Mouse (Mus musculus) CH12F3 (cell line): ENCODE results near the gene Epb41.

Experiments
- in situ Hi-C: fragments of 300-500 bp; cut with MboI; formaldehyde crosslinking; loops from 2 replicates; pipeline ENCODE4 v1.14.3; 2020; ENCODE audit warnings: low sequenced_read_pairs

Gene Epb41

DNA sequence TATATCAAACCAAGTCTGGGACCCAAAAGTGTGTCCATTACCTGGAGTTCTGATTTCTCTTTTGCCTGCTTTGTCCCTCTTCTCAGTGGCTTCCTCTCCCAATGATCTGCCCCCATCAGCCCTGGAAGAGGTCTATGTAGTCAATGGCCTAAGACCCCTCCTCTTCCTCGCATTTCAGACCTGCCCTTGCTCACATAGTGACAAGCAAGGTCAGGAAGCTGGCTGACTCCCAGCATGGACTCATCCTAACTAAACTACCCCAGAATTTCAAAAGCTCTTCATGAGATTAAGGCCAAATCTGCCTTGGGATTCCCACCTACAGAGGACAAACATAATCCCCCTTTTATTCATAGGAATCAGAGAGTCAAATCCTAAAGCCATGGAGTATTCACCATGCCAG is 675 bp upstream of the Epb41 start:
- in situ Hi-C loops, result loop anchor here (10.0 kb wide), 1 partner anchor 91 kb away; no protein-coding TSS in a partner anchor

DNA sequence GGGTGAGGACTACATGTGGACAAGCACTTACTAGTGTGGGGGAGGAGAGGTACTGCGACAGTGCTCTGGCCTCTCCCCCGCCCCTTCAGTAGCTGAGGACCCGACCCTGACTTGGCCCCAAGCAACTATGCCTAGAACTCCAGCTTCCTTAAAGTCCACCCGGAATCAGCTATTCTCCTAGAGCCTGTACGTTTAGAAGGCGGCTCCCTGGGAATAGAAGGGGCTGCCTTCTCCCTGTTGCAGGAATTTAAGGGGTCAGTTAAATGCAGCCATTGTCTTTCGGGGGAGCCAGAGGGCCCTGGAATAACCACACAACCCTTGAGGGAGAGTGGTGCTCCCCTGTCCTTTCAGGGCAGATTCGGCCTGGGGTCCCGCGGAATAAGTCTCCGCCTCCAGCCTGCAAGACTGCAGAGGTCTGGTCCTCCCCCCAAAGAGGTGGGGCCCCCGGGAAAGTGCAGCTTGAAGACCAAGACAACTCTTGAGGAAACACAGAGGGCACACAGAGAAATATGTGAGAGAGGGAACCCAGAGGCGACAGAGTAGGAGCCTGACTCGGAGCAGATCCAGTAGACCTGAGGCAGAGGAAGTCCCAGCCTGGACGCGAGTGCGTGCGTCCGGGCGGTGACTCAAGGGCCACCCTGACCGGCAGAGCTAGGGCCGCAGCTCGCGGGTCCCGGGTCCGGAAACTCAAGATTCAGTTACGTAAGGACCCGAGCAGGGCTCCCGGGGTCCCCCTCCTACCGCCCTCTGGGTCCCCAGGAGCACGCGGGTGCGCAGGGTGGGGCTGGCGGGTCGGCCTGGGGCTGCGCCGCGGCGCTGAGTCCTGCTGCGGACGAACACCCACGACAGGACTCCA is 816 bp downstream of the Epb41 start, which contains the start of gene Gm10300:
Gene Gm10300, plus strand, starts transcription at position 621 of the 856 bp plus-strand sequence.
- in situ Hi-C loops, result loop anchor here (10.0 kb wide), 1 partner anchor 90 kb away; no protein-coding TSS in a partner anchor

DNA sequence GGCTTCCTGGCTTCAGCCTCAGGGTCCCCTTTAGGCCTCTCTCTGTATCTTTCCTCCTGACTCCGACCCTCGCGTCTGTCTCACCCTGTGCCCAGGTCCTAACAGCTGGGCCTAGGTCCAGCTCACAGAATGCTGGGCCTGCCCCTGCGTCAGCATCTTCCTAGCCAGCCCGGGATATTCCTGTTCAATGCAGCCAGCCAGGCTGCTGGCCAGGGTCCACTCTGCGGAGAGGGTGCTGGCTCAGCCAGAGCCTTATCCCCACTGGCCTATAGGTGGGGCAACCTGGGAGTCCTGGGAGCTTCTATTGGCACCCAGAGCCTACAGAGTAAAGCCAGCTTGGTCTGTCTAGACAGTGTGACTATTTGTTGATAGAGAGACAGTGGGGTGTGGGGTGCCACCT is 2.2 kb downstream of the Epb41 start:
- in situ Hi-C loops, result loop anchor here (10.0 kb wide), 1 partner anchor 88 kb away; no protein-coding TSS in a partner anchor

DNA sequence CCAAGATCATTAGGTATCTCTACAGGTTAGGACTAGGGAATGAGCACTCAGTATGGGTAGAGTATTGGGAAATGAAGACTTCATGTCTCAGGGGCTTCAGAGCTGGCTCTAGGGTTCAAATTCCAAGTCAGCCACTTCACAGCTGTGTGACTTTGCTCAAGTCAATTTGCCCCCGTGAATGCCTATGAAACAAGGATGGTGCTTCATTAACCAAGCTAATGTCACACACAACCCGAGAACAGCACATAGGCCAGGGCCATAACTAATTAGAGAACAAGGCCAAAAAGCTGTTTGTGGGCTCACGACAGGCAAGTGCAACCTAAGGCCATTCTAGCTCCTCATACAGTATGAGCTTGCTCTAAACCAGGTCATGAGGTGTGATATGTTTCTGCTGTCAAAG is 3.0 kb downstream of the Epb41 start:
- in situ Hi-C loops, result loop anchor here (10.0 kb wide), 1 partner anchor 87 kb away; no protein-coding TSS in a partner anchor

DNA sequence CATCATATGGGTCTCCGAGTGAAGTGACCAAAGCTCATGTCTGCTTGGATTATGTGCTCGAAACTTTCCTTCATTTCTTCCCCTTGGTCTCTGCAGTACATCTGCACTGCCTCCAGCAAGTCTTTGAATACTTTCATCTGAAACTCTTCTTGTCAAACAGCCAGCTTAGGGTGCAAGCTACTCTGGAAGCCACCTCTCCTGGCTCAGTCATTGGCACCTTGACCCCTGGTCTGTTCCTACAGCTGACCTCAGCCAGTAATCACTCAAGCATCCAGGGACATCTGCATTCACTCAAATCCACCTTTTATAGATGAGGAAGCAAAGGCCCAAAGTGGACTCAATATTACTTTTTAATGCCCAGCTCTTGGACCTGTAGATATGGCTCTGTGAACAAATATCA is 3.4 kb downstream of the Epb41 start:
- in situ Hi-C loops, result loop anchor here (10.0 kb wide), 1 partner anchor 87 kb away; no protein-coding TSS in a partner anchor

DNA sequence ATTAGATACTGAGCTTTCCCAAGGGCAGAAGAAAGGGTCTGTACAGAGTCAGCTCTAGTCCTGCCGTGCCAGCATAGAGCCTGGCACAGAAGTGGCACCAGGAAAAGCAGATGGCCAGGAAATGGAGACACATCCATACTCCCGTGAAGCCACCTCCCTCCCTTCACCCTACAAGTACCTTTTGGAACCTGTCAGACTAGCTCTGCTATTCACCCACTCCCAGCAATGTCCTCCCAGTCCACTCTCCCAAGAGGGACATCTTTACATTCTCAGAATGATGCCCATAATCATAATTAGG is 7.2 kb downstream of the Epb41 start:
- in situ Hi-C loops, result no loop called here

DNA sequence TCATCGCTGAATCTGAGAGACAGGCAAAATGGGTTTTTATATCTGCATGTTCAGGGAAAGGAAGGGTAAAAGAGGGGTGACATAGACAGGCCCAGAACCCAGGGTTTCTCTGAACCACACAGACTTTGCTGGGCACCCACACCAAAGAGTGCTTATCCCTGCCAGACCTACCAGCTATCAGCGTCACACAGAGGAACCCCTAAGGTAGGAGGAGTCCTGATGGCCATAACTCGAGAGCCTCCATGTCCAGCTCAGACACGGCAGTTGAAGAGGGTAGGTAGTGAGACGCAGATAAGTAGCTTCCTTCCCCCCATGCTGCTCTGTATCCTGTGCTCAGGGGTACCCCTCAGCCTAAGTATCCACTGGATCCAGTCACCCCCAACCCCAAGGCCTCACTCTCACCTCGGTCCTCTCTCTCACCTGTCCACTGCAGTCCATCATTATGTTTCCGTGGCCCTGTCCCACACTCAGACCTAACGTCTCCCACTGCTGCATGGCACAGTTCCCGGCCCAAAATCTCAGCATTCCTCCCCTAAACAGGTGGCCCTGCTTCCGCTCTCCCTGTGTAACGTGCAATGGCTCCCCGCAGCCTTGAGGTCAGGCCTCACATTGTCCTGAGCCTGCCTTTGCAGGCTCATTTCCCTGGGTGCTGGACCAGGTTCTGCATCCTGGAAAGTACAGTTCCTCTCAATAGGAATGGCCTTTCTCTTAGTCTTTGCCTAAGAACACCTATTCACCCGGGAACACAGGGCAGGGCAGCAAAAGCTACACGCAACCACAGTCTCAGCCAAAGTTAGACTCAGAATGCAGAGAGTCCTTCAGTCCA is 7.8 kb downstream of the Epb41 start:
- in situ Hi-C loops, result no loop called here

DNA sequence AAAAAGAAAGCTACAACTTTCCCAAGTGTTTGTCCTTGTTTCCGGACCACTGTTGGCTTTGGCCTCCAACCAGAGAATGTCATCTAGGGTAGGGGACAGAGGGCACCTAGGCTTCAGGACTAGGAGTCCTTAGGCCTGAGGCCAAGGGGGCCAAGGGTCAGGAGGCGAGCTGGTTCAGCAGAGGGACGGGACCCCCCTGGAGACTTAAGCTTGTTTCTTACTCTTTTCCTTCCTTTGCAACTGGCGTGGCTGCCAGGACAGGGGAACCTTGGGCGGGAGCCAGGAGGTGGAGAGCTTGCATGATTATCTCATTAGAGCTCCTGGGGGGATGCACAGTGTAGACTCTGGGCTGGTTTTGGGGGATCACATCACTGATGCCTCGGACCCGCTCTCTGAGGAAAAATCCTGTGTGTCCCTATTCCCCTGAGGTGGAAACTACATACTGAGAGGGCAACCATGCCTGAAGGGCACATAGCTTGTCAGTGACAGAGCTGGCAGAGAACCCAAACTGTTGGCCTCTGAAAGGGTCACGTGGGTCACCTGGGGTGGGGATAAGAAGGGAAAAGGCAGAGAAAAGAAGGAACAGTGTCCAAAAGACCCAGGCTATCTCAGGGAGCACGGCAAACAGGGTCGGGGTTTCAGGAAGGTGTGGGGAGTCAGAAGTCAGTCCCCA is 8.9 kb downstream of the Epb41 start:
- in situ Hi-C loops, result no loop called here

DNA sequence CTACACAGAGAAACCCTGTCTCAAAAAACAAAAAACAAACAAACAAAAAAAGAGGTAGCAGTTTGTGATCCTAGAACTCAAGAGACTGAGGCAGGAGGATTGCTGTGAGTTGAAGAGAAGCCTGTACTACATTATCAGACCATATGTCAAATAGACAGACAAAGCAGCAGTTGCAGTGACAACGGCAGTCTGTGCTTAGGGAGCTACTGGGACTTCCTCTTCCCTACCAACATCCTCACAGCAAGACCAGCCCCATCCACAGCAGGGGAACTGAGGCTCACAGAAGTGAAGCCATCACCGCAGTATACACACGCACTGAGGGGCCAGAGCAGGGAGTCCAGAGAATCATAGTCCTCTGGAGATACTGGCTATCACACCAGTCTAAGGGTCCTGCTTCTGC is 9.5 kb downstream of the Epb41 start:
- in situ Hi-C loops, result no loop called here

DNA sequence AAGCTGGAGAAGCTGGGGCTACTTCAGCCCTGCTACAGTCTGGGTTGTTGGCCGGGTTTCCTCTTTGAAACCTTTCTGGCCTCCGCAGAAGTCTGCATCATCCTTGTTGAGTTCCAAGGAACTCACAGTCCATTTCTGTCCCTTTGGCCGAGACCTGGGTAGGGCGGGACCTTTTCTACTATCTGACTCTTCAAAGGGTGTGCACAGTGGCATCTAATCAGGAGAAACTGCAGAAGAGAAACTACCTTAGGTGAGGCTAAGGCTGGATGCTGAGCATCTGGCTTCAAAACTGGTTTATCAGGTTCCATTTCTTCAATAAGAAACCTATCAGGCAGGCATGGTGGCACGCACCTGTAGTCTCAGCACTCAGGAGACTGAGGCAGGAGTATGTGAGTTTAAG is 10.6 kb downstream of the Epb41 start:
- in situ Hi-C loops, result no loop called here

DNA sequence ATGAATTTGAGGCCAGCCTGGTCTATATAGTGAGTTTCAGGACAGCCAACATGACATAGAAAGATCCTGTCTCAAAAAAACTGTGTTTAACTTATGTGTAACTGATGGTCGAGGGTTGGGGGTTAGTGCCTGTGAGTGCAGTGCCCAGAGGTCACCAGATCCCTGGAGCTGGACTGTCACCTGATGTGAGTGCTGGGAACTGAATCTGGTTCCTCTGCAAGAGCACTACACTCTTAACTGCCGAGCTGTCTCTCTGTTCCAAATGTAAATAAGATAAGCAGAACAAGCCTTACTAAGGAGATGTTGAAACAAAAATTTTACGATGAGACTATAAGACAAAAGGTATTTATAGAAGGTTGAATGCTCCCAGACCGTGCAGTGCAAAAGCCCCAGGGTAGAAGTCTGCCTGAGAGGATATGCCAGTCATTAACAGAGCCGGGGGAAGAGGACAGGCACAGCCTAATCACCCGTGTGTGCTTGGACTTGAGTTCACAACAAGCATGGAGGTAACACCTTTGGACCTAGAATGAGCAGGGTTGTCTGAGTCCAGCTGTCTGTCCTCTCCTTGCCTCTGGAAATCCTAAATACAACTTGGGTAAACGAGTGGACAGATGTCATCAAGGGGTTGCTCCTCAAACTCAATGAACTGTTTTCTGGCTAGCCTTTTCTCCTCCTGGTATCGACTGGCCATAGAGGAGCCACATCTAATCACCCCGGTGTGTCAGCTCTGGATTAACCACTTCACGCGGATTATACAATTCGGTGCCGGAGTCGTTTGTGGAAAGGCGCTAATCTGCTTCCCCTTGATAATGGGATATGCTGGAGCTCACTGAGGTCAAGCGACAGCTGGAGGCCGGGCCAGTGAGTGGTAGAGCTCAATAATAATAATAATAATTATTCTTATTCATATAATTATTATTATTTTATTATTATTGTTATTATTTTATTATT is 11.9 kb downstream of the Epb41 start:
- in situ Hi-C loops, result no loop called here

DNA sequence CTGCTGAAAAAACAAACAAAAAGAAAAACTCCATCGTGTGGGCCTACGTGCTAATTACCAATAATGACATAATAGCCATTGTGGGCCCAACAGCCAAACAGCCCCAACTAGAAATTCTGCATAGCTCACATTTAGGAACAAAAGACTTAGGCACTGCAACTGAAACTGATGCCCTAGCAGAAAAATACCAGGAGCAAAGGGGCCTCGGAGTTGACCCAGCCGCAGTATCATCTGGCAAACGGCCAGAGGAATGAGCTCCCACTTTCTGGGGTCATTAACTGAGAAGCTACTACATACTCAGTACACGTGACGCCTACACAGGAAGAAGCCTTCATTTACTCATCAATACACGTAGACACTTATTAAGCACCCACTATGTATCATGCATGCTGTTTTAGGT is 12.8 kb downstream of the Epb41 start:
- in situ Hi-C loops, result no loop called here

DNA sequence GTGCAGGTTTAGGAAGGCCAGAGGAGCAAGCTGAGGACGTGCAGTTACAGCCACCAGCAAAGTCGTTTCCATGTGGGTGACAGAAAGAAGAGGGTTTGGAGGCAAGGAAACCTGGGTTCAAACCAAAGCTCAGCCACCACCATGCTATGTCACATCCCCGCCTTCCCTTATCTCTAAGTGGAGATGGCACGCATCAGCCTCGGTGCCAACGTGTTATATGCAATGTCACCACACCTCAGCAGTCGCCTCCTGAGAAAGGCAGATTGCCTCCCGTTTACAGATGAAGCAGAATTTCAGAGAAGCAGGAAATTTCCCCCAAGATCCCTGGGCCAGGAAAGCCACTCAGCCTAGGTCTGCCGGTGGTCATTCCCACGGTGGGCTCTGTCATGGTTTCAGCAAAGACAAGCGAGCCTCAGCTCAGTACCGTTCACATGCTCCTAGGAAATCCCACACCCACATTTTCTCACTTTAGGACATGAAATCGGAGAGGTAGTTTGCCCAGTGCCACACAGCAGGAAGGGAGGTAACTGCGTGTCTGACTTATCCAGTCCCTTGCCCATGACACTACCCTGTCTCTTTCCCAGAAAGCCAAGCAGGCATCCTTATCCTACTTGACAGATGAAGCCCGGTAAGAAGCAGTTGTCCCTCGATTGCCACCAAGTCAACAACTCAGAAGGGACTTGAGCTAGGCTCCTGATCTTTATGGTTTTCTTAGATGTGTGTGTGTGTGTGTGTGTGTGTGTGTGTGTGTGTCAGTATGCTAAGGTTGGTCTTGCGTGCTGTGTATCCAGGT is 14.9 kb downstream of the Epb41 start:
- in situ Hi-C loops, result no loop called here

DNA sequence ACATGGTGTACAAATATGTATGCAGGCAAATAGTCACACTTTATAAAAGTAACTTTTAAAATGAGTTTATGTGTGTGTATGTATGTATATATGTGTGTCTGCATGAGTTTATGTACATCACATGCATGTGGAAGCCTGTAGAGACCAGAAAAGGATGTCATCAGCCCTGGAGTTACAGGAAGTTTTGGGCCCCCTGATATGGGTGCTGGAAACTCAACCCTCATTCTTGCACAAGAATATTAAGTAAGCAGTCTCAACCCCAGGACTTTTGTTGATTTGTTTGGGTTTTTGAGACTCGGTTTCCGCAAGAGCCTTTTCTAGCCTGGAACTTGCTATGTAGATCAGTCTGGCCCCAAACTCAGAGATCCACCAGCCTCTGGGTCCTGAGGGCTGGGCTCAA is 15.6 kb downstream of the Epb41 start:
- in situ Hi-C loops, result no loop called here

DNA sequence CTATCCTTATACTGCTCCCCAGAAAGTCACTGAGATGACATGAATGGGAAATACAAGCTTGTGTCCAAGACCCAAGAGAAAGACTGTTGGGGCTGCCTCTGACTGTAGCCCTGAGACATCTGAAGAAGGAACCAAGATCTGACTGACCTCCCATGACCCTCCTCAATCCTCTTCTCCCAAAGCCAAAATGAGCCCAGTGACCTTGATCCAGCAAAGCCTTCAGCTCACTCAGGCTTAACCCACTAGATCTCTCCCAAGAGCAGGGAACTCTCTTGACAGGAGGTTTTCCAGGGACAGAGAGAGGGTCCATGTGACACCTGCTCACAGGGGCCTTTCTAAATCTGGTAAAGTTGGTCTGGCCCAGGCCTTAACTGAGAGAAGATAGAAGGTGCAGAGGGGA is 17.8 kb downstream of the Epb41 start:
- in situ Hi-C loops, result no loop called here

DNA sequence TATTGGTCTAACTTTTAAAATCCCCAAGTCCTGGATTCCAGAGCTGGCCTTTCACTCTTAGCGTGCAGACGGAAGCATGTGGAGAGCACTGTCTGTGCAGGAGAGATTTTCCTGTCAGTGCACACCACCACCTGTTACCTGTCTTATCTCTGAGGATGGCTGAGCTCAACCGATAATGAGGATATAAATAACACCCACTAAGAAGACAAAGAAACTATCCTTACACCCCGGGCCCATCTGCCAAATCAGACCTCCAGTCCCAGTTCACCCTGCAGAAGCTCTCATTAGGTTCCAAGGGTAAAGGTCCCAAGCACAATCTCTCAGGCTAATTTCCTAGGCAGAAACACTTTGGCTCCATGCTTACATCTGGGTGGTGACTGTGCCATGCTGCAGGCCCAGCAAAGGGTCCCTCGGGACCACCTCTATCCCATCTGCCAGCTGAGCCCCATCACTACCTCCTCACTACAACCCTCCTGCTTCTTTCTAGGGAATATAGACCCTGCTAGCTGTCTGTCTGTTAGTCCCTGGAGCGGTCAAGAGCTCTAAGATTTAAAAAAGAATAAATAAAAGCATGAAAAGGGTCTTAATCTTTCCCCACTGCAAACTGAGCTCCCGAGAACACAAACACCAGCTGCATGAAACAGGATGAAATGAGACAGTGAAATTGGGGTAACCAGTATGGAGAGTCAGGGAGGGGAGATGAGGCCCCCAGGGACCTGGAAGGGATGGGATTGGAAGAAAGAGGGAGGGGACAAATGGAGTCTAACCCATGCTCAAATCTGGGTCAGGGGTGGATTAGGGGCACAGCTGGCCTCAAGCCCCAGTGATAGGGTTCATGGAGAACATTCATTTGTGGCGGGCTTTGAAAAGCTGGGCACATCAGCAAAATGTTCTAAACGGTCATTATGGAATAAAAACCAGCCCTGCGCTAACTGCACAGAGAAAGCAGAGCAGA is 23.5 kb downstream of the Epb41 start:
- in situ Hi-C loops, result no loop called here

DNA sequence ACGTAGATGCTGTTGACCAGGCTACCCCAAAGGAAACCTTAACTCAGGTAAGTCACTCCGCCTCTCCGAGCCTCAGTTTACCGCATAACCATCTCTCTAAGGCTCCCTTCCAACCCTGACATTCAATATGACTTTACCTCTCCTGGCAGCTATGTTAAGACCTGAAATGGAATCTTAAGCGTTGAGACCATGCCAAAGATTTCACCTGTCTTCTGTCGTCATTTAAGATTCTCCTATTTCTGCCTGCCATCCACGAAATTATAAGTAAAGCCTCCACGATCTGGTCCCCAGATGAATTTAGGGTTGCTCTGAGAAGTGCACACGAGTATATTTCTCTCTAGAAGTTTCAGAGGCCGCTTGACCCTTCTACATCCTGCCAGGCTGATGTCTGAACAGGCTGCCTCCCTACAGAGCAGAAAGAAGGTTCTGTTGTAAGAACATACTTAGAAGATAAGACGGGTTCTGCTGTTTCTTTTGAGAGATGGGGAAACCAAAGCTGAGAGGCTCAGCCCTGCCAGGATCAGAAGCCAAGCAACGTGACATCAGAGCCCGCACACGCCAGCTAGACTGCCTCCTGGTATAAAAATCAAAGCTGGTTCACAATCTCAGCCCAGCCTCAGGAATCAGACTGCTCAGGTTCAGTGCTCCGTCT is 25.4 kb downstream of the Epb41 start:
- in situ Hi-C loops, result no loop called here

DNA sequence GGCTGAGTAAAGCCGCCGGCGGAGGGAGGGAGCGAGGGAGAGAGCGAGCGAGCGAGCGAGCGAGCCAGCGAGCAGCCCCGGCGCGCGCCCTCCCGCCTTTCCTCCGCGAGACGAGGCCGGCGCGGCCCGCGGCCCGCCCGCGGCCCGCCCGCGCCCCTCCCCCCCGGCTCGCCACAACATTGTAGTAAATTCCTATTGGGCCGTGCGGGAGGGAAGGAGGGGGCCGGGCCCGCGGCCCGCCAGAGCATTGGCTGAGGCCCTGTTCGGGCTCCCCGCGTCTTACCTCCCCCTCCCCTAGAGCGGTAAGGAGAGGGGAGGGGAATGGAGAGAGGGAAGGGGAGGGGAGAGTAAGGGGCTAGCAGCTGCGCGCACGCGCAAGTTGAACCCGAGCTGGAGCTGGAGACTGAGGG is 26.1 kb downstream of the Epb41 start:
- in situ Hi-C loops, result no loop called here
